Mouse (Mus musculus) liver, embryonic 16.5 days (tissue): Measurements from ENCODE around the gene Stox2. TPM values are rescaled to one million over a fixed set of nuclear protein-coding genes. Genes with fewer than 3 reads are reported as not detected.
"Not testable (repeated sequence)": the region's sequence is repeated elsewhere in the genome, so short reads cannot be mapped to it uniquely, and the experiment has no call there.

Experiments
- ATAC-seq: fragments of 200-750 bp; cut with Nextera tagmentation; 2 replicates; pipeline ENCODE4 v1.8.0; 2017; ENCODE audit warnings: low read depth, mild to moderate bottlenecking, moderate number of reproducible peaks, moderate library complexity
- H3K27ac ChIP-seq: fragments of 300-500 bp; sonication (generic); 2 replicates; pipeline ENCODE4 v1.5.1; 2014; ENCODE audit warnings: mild to moderate bottlenecking, low read length
- H3K27me3 ChIP-seq: fragments of 300-500 bp; sonication (generic); 2 replicates; pipeline ENCODE4 v1.6.1; 2014; ENCODE audit warnings: low read depth, low read length, mixed read lengths; ENCODE audit not compliant: control insufficient read depth, insufficient read depth
- H3K36me3 ChIP-seq: fragments of 300-500 bp; sonication (generic); 2 replicates; pipeline ENCODE4 v1.6.1; 2014; ENCODE audit warnings: mild to moderate bottlenecking; ENCODE audit not compliant: control insufficient read depth, insufficient read depth
- H3K4me1 ChIP-seq: fragments of 300-500 bp; sonication (generic); 2 replicates; pipeline ENCODE4 v1.6.1; 2014; ENCODE audit warnings: low read depth, low read length, mixed read lengths; ENCODE audit not compliant: control insufficient read depth
- H3K4me2 ChIP-seq: fragments of 300-500 bp; sonication (generic); 2 replicates; pipeline ENCODE4 v1.6.1; 2014; ENCODE audit warnings: low read depth, low read length, mixed read lengths
- H3K4me3 ChIP-seq: fragments of 300-500 bp; sonication (generic); 2 replicates; pipeline ENCODE4 v1.5.1; 2014; ENCODE audit warnings: low read depth, mild to moderate bottlenecking, low read length
- H3K9ac ChIP-seq: fragments of 300-500 bp; sonication (generic); 2 replicates; pipeline ENCODE4 v1.6.1; 2014; ENCODE audit warnings: low read depth, low read length
- H3K9me3 ChIP-seq: fragments of 300-500 bp; sonication (generic); replicated peaks from 2 replicates; pipeline ENCODE4 v1.6.1; 2016; ENCODE audit warnings: low read length; ENCODE audit not compliant: control insufficient read depth
- WGBS: fragments of 180-500 bp; shearing (Covaris S2); extraction: QIAGEN DNeasy Blood & Tissue Kit; methylation state at CpG from one replicate; pipeline ENCODE4 v1.1.7; 2014; ENCODE audit not compliant: insufficient replicate concordance; 5-methylcytosine and 5-hydroxymethylcytosine counted together
- polyA plus RNA-seq: library from polyadenylated mRNA; unstranded; fragments of >200 nt; fragmentation: Nextera tagmentation; extraction: Ambion mirVana; gene quantifications from 2 replicates; pipeline ENCODE4 v1.2.1, GENCODE M21; 2015

Gene Stox2
- polyA plus RNA-seq, 1 experiment from 2014 or later, result 0.30 TPM

DNA sequence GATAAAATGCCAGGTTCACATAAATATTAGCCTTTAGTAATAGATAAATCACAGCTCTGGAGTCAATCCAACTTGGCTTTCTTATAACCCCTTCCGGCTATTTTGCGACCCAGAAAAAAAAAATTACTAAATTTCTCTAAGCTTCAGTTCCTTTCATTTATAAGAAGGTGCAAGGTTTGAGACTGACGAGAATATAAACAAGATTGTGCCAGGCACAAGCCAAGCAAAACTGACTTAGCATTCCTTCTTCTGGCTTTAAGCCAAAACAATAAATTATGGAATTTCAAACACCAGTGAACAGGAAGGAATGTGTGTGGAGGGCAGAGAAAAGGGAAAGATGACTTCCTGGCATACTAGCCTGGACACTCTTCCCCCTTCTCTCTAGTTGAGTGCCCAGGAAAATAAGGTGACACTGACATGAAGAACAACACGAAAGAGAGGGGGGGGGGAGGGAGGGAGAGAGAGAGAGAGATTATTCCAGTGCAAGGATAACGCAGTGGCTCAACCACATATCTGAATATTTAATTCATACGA is 13.1 kb upstream of the Stox2 start:
- 67% methylated on average over 6 of the region's 6 CpGs for WGBS
- H3K36me3 ChIP-seq, result no peaks in the 10 kb centered on the region
- H3K4me3 ChIP-seq, result no peak overlapping the region
- ATAC-seq, result no peak
- no peak overlapping the region for H3K27ac ChIP-seq
- no peaks in the 10 kb centered on the region for H3K4me1 ChIP-seq
- no peaks in the 10 kb centered on the region for H3K27me3 ChIP-seq
- H3K4me2 ChIP-seq, result no peak overlapping the region
- no peaks in the 10 kb centered on the region for H3K9me3 ChIP-seq
- H3K9ac ChIP-seq, result no peak overlapping the region

- Histone ChIP-seq H3K36me3 (no peaks in the 10 kb centered on the region), H3K27ac (no peak overlapping the region), H3K4me3 (no peak overlapping the region), H3K27me3 (no peaks in the 10 kb centered on the region), H3K4me2 (no peak overlapping the region), H3K9me3 (no peaks in the 10 kb centered on the region), H3K9ac (no peak overlapping the region), H3K4me1 (no peaks in the 10 kb centered on the region)
- 76% methylated on average over 10 of the region's 10 CpGs for WGBS
- no peak for ATAC-seq
Measured at GRCm38 (mm10) chr8:47458591-47458990, 12.4 kb upstream of the Stox2 start.

DNA sequence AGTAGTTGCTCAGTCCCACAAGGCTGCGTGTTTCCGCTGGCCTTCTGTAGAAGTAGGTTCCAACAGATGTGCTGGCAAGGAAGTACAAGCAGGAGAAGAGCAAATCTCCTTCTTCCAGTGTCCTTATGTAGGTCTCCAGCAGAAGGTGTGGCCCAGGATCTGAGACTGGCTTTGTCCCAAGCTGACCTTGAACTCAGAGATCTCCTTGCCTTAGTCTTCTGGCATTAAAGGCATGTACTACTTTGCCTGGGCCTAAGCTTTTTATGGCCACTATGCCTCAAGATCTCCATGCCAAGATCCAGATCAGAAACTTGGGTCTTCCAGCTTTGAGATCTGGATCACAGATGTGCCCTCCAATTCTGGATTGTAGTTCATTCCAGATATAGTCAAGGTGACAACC is 3.0 kb upstream of the Stox2 start:
- not testable (repeated sequence) for H3K9ac ChIP-seq, H3K27ac ChIP-seq, H3K4me3 ChIP-seq, ATAC-seq, H3K36me3 ChIP-seq, H3K4me1 ChIP-seq, H3K4me2 ChIP-seq, H3K9me3 ChIP-seq, H3K27me3 ChIP-seq
- 78% methylated on average over 2 of the region's 2 CpGs for WGBS

DNA sequence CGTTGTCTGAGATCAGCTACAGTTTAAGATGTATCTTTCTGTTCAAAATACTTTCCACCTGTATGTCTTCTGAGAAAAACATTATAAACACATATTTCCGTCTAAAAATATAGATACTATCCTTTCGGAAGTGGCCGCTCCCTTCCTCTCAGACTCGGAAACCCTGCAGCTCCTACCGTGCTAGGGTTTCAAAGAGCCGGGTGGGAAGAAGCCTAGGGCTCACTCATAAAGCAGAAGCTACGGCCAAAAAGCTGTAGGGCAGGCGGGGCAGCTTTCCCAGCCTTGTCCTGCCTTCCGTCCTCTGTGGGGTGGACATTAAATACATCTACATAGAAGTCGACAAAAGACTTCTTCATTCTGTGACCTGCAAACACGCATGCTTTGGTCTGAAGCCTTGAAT is 6.9 kb downstream of the Stox2 start:
- no peak for ATAC-seq
- Histone ChIP-seq H3K27ac (no peak overlapping the region), H3K9me3 (no peaks in the 10 kb centered on the region), H3K4me2 (no peak overlapping the region), H3K4me1 (no peaks in the 10 kb centered on the region), H3K36me3 (no peaks in the 10 kb centered on the region), H3K4me3 (no peak overlapping the region), H3K27me3 (no peaks in the 10 kb centered on the region), H3K9ac (no peak overlapping the region)
- 65% methylated on average over 12 of the region's 12 CpGs for WGBS

DNA sequence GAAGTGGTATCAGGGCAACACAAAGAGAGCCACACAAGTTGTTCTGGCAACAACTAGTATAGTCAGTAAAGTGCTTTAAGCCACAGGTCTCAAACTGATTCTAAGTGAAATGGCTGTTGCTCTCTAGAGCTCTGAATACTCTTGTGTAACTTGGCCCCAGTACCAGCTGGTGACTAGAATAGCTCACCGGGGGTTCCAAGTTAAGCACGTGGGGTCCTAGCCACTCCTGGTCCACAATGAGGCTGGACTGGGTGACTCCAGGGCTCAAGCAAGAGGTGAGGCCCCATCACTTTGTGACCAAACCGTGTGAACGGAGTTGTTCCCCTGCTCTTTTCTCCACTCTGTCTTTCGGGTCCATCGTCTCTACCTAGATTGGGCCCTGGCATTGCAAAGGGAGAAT is 8.2 kb downstream of the Stox2 start:
- no peaks in the 10 kb centered on the region for H3K36me3 ChIP-seq
- H3K27ac ChIP-seq, result no peak overlapping the region
- WGBS, result 70% methylated on average over 6 of the region's 6 CpGs
- no peak for ATAC-seq
- no peak overlapping the region for H3K9ac ChIP-seq
- H3K27me3 ChIP-seq, result no peaks in the 10 kb centered on the region
- H3K4me3 ChIP-seq, result no peak overlapping the region
- H3K4me2 ChIP-seq, result no peak overlapping the region
- no peaks in the 10 kb centered on the region for H3K4me1 ChIP-seq
- H3K9me3 ChIP-seq, result no peaks in the 10 kb centered on the region

DNA sequence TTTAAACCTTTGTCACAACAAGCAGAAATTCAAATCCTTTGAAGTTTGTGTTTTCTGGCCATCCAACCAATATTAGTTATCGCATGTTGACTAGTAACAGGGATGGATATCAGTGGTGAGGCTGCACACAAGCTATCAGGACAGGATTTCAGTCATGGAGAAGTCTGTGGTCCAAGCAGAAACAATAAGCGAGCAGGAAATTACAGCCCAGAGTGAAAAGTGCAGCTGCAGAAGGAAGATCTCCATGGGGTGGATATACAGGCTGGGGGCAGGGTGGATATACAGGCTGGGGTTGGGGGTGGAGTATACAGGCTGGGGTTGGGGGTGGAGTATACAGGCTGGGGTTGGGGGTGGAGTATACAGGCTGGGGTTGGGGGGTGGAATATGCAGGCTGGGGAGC is 10.3 kb downstream of the Stox2 start:
- WGBS, result 46% methylated on average over 2 of the region's 2 CpGs
- no peaks in the 10 kb centered on the region for H3K9me3 ChIP-seq
- ATAC-seq, result no peak

GRCm38 (mm10) chr8:47435412-47435811 is 10.8 kb downstream of the Stox2 start:
- Histone ChIP-seq H3K27ac (no peak overlapping the region), H3K4me3 (no peak overlapping the region), H3K9me3 (no peaks in the 10 kb centered on the region), H3K4me1 (no peaks in the 10 kb centered on the region), H3K36me3 (no peaks in the 10 kb centered on the region), H3K9ac (no peak overlapping the region), H3K27me3 (no peaks in the 10 kb centered on the region), H3K4me2 (no peak overlapping the region)
- ATAC-seq, result no peak
- 57% methylated on average over 4 of the region's 4 CpGs for WGBS

More for the DNA sequence above, 10.3 kb downstream of the Stox2 start:
- H3K27ac ChIP-seq, result no peak overlapping the region
- no peaks in the 10 kb centered on the region for H3K4me1 ChIP-seq
- no peak overlapping the region for H3K4me3 ChIP-seq
- H3K27me3 ChIP-seq, result no peaks in the 10 kb centered on the region
- no peaks in the 10 kb centered on the region for H3K36me3 ChIP-seq
- H3K9ac ChIP-seq, result no peak overlapping the region
- H3K4me2 ChIP-seq, result no peak overlapping the region

DNA sequence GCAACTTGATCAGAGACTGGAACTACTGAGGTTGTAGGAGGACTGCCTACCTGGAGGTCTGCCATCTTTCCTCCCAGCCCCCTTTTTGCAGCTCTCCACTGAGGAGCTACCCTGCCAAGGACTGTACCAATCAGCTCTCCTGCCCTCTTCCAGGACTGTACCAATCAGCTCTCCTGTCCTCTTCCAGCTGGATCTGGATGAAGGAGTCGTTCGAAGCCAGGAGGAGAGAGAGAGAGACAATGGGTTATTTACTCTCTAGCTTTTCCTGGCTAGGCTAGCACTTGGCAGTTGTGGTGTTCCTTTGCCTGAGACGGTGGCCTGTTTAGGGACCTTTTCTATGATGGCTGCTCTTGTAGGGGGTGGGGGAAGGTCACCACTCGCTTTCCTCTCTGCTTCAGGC is 14.9 kb downstream of the Stox2 start:
- no peaks in the 10 kb centered on the region for H3K9me3 ChIP-seq
- no peak overlapping the region for H3K27ac ChIP-seq
- no peaks in the 10 kb centered on the region for H3K27me3 ChIP-seq
- no peaks in the 10 kb centered on the region for H3K36me3 ChIP-seq
- H3K4me2 ChIP-seq, result no peak overlapping the region
- no peak for ATAC-seq
- no peak overlapping the region for H3K9ac ChIP-seq
- WGBS, result 38% methylated on average over 4 of the region's 4 CpGs
- no peaks in the 10 kb centered on the region for H3K4me1 ChIP-seq
- no peak overlapping the region for H3K4me3 ChIP-seq

- 4% methylated on average over 8 of the region's 8 CpGs for WGBS
- not testable (repeated sequence) for ATAC-seq, H3K4me1 ChIP-seq, H3K27ac ChIP-seq, H3K9ac ChIP-seq, H3K9me3 ChIP-seq, H3K36me3 ChIP-seq
- peak overlapping the region; percentile 59 for H3K4me3 ChIP-seq
- peaks cover 52% of the 10 kb centered on the region for H3K27me3 ChIP-seq
- peak overlapping the region; percentile 60 for H3K4me2 ChIP-seq
Measured at GRCm38 (mm10) chr8:47414258-47414525, 32.0 kb downstream of the Stox2 start.
